Mouse (Mus musculus) hindbrain, embryonic 15.5 days (tissue): ENCODE data around the gene Hs6st1. TPM values are rescaled to one million over a fixed set of nuclear protein-coding genes. Genes with fewer than 3 reads are reported as not detected.

Source experiments
- ATAC-seq: fragments of 200-750 bp; cut with Nextera tagmentation; 2 replicates; pipeline ENCODE4 v1.8.0; 2017; ENCODE audit warnings: low read depth, moderate number of reproducible peaks, moderate TSS enrichment; ENCODE audit not compliant: low FRiP score
- H3K27ac ChIP-seq: fragments of 300-500 bp; sonication (generic); replicated peaks from 2 replicates; pipeline ENCODE4 v1.5.1; 2015; ENCODE audit warnings: mild to moderate bottlenecking, inconsistent platforms
- H3K27me3 ChIP-seq: fragments of 300-500 bp; sonication (generic); 2 replicates; pipeline ENCODE4 v1.6.1; 2015; ENCODE audit warnings: control low read depth, inconsistent platforms
- H3K36me3 ChIP-seq: fragments of 300-500 bp; sonication (generic); 2 replicates; pipeline ENCODE4 v1.6.1; 2015; ENCODE audit warnings: control low read depth, inconsistent platforms
- H3K4me1 ChIP-seq: fragments of 300-500 bp; sonication (generic); replicated peaks from 2 replicates; pipeline ENCODE4 v1.6.1; 2015; ENCODE audit warnings: control low read depth, inconsistent platforms
- H3K4me2 ChIP-seq: fragments of 300-500 bp; sonication (generic); 2 replicates; pipeline ENCODE4 v1.6.1; 2015; ENCODE audit warnings: moderate library complexity, mild to moderate bottlenecking, inconsistent platforms
- H3K4me3 ChIP-seq: fragments of 300-500 bp; sonication (generic); 2 replicates; pipeline ENCODE4 v1.5.1; 2015; ENCODE audit warnings: mild to moderate bottlenecking, inconsistent platforms
- H3K9ac ChIP-seq: fragments of 300-500 bp; sonication (generic); 2 replicates; pipeline ENCODE4 v1.6.1; 2015; ENCODE audit warnings: inconsistent platforms
- H3K9me3 ChIP-seq: fragments of 300-500 bp; sonication (generic); 2 replicates; pipeline ENCODE4 v1.6.1; 2016; ENCODE audit warnings: control low read depth, inconsistent platforms
- WGBS: fragments of 180-500 bp; shearing (Covaris S2); methylation state at CpG from one replicate; pipeline ENCODE4 v1.1.7; 2015; 5-methylcytosine and 5-hydroxymethylcytosine counted together
- polyA plus RNA-seq: library from polyadenylated mRNA; unstranded; fragments of >200 nt; fragmentation: Nextera tagmentation; extraction: Ambion mirVana; gene quantifications from 2 replicates; pipeline ENCODE4 v1.2.1, GENCODE M21; 2015

The Hs6st1 gene
- polyA plus RNA-seq, 1 experiment from 2014 or later, result 31.3 TPM

DNA sequence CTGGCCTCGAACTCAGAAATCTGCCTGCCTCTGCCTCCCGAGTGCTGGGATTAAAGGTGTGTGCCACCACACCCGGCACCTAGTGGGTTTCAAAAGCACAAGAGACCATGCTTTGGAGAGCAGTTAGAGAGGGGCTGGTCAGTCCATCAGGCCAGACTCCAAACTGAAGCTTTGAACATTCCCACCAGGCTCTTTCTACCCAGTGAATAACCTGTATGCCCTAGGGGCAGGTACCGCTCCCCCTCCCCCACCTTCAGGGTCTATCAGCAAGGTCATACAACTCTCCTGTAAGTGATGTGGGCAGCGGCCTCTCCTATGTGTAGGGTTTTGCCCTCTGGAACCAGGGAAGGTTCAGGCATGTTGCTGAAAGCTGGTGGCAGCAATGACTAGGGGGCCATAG lies 6.0 kb downstream of the Hs6st1 start:
- 94% methylated on average over 5 of the region's 5 CpGs for WGBS
- no peak overlapping the region for H3K27ac ChIP-seq
- peaks cover 89% of the 10 kb centered on the region for H3K4me1 ChIP-seq
- no peak overlapping the region for H3K9ac ChIP-seq
- no peak overlapping the region for H3K4me2 ChIP-seq
- no peak for ATAC-seq
- H3K27me3 ChIP-seq, result no peaks in the 10 kb centered on the region
- no peaks in the 10 kb centered on the region for H3K36me3 ChIP-seq
- H3K4me3 ChIP-seq, result no peak overlapping the region
- H3K9me3 ChIP-seq, result no peaks in the 10 kb centered on the region

GRCm38 (mm10) chr1:36074968-36075367 lies 6.8 kb downstream of the Hs6st1 start:
- Histone ChIP-seq H3K27ac (no peak overlapping the region), H3K36me3 (no peaks in the 10 kb centered on the region), H3K4me3 (no peak overlapping the region), H3K9ac (no peak overlapping the region), H3K27me3 (no peaks in the 10 kb centered on the region), H3K9me3 (no peaks in the 10 kb centered on the region), H3K4me1 (peaks cover 82% of the 10 kb centered on the region), H3K4me2 (no peak overlapping the region)
- WGBS, result 76% methylated on average over 7 of the region's 7 CpGs
- no peak for ATAC-seq

- no peak overlapping the region for H3K27ac ChIP-seq
- WGBS, result 86% methylated on average over 5 of the region's 5 CpGs
- no peak overlapping the region for H3K4me3 ChIP-seq
- no peaks in the 10 kb centered on the region for H3K36me3 ChIP-seq
- H3K9ac ChIP-seq, result no peak overlapping the region
- H3K9me3 ChIP-seq, result no peaks in the 10 kb centered on the region
- peaks cover 75% of the 10 kb centered on the region for H3K4me1 ChIP-seq
- no peak for ATAC-seq
- H3K27me3 ChIP-seq, result no peaks in the 10 kb centered on the region
- no peak overlapping the region for H3K4me2 ChIP-seq
Measured at GRCm38 (mm10) chr1:36075652-36076051, 7.5 kb downstream of the Hs6st1 start.

DNA sequence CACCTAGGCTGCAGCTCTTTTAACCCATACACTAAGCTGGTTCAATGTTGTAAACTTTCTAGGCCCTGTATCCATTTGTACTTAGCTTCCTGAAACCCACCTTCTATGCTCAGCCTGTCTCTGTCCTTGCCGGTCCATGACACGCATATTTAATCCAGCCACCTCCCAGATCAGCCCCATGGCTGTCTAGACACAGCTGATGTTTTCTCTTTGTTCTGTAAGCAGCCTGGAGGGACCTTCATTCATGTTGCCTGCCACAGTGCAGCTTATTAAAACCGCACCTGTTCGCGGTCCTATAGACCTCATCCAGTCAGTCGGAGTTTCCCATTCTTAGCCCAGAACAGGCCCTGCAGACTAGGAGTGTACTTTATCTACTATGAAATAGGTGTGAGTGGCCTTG lies 8.9 kb downstream of the Hs6st1 start:
- no peak overlapping the region for H3K4me3 ChIP-seq
- no peak overlapping the region for H3K4me2 ChIP-seq
- no peak for ATAC-seq
- H3K4me1 ChIP-seq, result peaks cover 64% of the 10 kb centered on the region
- WGBS, result 35% methylated on average over 6 of the region's 6 CpGs
- no peaks in the 10 kb centered on the region for H3K9me3 ChIP-seq
- H3K27me3 ChIP-seq, result no peaks in the 10 kb centered on the region
- no peak overlapping the region for H3K9ac ChIP-seq
- no peaks in the 10 kb centered on the region for H3K36me3 ChIP-seq
- no peak overlapping the region for H3K27ac ChIP-seq

DNA sequence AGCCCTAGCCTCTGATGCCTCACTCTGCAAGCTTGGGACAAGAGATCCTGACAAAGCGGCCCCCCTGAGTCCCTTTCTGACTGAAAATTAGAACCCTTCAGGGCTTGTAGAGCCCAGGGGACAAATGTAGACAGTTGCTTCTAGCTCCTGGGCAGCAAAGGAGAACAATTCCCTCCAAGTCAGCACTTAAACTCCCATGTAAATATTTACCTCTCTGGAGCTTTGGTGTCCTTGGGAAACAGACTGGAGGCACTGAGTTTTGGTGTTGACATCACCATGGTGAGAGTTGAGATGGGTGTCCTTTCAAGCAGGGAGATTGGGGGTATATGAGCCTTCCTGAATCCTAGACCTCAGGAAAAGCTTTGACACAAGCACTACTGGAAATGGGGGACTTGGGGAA lies 10.1 kb downstream of the Hs6st1 start:
- Histone ChIP-seq H3K27ac (no peak overlapping the region), H3K4me1 (peaks cover 52% of the 10 kb centered on the region), H3K4me3 (no peak overlapping the region), H3K36me3 (no peaks in the 10 kb centered on the region), H3K9me3 (no peaks in the 10 kb centered on the region), H3K4me2 (no peak overlapping the region), H3K27me3 (no peaks in the 10 kb centered on the region), H3K9ac (no peak overlapping the region)
- no peak for ATAC-seq
- WGBS, result 90% methylated on average over 1 of the region's 1 CpGs

GRCm38 (mm10) chr1:36079679-36080078 lies 11.5 kb downstream of the Hs6st1 start:
- Histone ChIP-seq H3K36me3 (0 out of 2 replicates have a peak, but pooled peaks cover 6% of the 10 kb centered on the region), H3K9ac (no peak overlapping the region), H3K4me1 (peaks cover 43% of the 10 kb centered on the region), H3K4me2 (no peak overlapping the region), H3K4me3 (no peak overlapping the region), H3K27ac (no peak overlapping the region), H3K27me3 (no peaks in the 10 kb centered on the region), H3K9me3 (no peaks in the 10 kb centered on the region)
- ATAC-seq, result no peak
- WGBS, result 70% methylated on average over 8 of the region's 8 CpGs

- Histone ChIP-seq H3K4me2 (no peak overlapping the region), H3K4me3 (no peak overlapping the region), H3K4me1 (peaks cover 31% of the 10 kb centered on the region), H3K36me3 (peaks cover 14% of the 10 kb centered on the region), H3K27ac (no peak overlapping the region), H3K9me3 (no peaks in the 10 kb centered on the region), H3K9ac (no peak overlapping the region), H3K27me3 (no peaks in the 10 kb centered on the region)
- WGBS, result 76% methylated on average over 5 of the region's 5 CpGs
- no peak for ATAC-seq
Measured at GRCm38 (mm10) chr1:36080974-36081373, 12.8 kb downstream of the Hs6st1 start.

DNA sequence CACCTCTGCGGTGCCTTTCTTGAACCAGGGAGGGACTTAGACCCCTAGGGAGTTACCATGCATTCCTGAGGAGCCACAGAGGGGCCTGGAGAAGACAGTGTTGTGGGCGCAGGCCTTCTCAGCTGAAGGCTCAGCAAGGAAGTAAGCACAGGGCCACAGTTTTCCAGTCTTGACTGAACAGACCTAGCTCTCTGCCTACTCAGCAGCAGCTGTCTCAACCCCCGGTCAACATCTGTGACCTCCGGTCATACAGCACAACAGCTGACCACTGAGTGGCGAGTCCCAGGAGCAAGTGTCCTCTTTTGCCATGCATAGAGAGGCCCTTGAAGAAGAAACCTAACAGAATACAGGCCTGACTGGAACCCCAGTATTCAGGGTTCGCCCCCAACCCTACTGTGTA lies 14.0 kb downstream of the Hs6st1 start:
- no peak overlapping the region for H3K4me3 ChIP-seq
- no peak overlapping the region for H3K27ac ChIP-seq
- no peaks in the 10 kb centered on the region for H3K9me3 ChIP-seq
- H3K27me3 ChIP-seq, result no peaks in the 10 kb centered on the region
- H3K4me1 ChIP-seq, result peaks cover 19% of the 10 kb centered on the region
- no peak overlapping the region for H3K4me2 ChIP-seq
- WGBS, result 88% methylated on average over 6 of the region's 6 CpGs
- H3K36me3 ChIP-seq, result peaks cover 18% of the 10 kb centered on the region
- no peak overlapping the region for H3K9ac ChIP-seq
- ATAC-seq, result no peak

GRCm38 (mm10) chr1:36083554-36083953 lies 15.4 kb downstream of the Hs6st1 start:
- Histone ChIP-seq H3K27ac (no peak overlapping the region), H3K27me3 (no peaks in the 10 kb centered on the region), H3K4me1 (peaks cover 15% of the 10 kb centered on the region), H3K9ac (no peak overlapping the region), H3K36me3 (peaks cover 18% of the 10 kb centered on the region), H3K4me3 (no peak overlapping the region), H3K4me2 (no peak overlapping the region), H3K9me3 (no peaks in the 10 kb centered on the region)
- 92% methylated on average over 5 of the region's 5 CpGs for WGBS
- ATAC-seq, result no peak

GRCm38 (mm10) chr1:36085069-36085468 lies 16.9 kb downstream of the Hs6st1 start:
- peaks cover 29% of the 10 kb centered on the region for H3K4me1 ChIP-seq
- H3K27me3 ChIP-seq, result no peaks in the 10 kb centered on the region
- WGBS, result 92% methylated on average over 5 of the region's 5 CpGs
- H3K27ac ChIP-seq, result no peak overlapping the region
- no peak for ATAC-seq
- H3K36me3 ChIP-seq, result peaks cover 18% of the 10 kb centered on the region
- H3K4me3 ChIP-seq, result no peak overlapping the region
- no peak overlapping the region for H3K9ac ChIP-seq
- H3K9me3 ChIP-seq, result no peaks in the 10 kb centered on the region
- no peak overlapping the region for H3K4me2 ChIP-seq

GRCm38 (mm10) chr1:36088367-36088766 lies 20.2 kb downstream of the Hs6st1 start:
- ATAC-seq, result peak; percentile 27; the same call in 1 of the 2 replicates
- no peaks in the 10 kb centered on the region for H3K27me3 ChIP-seq
- no peak overlapping the region for H3K4me2 ChIP-seq
- H3K4me3 ChIP-seq, result no peak overlapping the region
- H3K9me3 ChIP-seq, result no peaks in the 10 kb centered on the region
- H3K36me3 ChIP-seq, result peaks cover 18% of the 10 kb centered on the region
- H3K4me1 ChIP-seq, result peaks cover 32% of the 10 kb centered on the region
- H3K9ac ChIP-seq, result no peak overlapping the region
- WGBS, result 50% methylated on average over 4 of the region's 4 CpGs
- peak overlapping the region; percentile 31; the same call in 1 of the 2 replicates for H3K27ac ChIP-seq

DNA sequence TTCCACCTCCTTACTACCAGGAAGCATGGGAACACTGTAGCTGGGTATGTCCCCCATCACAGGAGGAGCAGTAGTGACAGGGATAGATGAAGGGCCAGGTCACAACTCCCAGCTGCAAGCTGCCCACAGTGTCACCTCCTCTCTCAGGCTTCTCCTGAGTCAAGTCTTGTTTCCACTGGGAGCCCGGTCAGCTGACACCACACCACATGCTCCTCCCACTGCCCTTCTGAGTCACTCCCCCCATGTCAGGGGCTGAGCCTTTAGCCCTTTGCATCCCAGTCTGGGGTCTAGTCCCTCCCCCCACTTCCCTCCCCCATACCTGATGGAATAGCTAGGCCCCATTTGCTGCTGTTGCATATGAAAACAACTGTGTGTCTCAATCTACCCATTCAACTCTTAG lies 21.3 kb downstream of the Hs6st1 start:
- Histone ChIP-seq H3K9me3 (no peaks in the 10 kb centered on the region), H3K27me3 (no peaks in the 10 kb centered on the region), H3K9ac (no peak overlapping the region), H3K4me3 (no peak overlapping the region), H3K27ac (no peak overlapping the region), H3K4me1 (peaks cover 32% of the 10 kb centered on the region), H3K4me2 (no peak overlapping the region), H3K36me3 (peaks cover 18% of the 10 kb centered on the region)
- ATAC-seq, result peak; percentile 21; the same call in 1 of the 2 replicates
- 47% methylated on average over 1 of the region's 1 CpGs for WGBS

GRCm38 (mm10) chr1:36090011-36090721 lies 22.0 kb downstream of the Hs6st1 start:
- Histone ChIP-seq H3K9me3 (no peaks in the 10 kb centered on the region), H3K27ac (no peak overlapping the region), H3K9ac (no peak overlapping the region), H3K4me2 (no peak overlapping the region), H3K4me1 (peaks cover 32% of the 10 kb centered on the region), H3K27me3 (no peaks in the 10 kb centered on the region), H3K36me3 (peaks cover 14% of the 10 kb centered on the region), H3K4me3 (no peak overlapping the region)
- ATAC-seq, result no peak; the same call in 1 of the 2 replicates
- 60% methylated on average over 6 of the region's 6 CpGs for WGBS
